Mouse (Mus musculus) forebrain, embryonic 14.5 days (tissue): ENCODE results near the gene B130006D01Rik. TPM values are rescaled to one million over a fixed set of nuclear protein-coding genes. Genes with fewer than 3 reads are reported as not detected.

Source experiments
- ATAC-seq: fragments of 200-750 bp; cut with Nextera tagmentation; 2 replicates; pipeline ENCODE4 v1.8.0; 2017; ENCODE audit warnings: mild to moderate bottlenecking, moderate library complexity
- DNase-seq: peaks from one replicate; pipeline ENCODE4 v3.0.0-alpha.2; 2015; ENCODE audit warnings: low spot score
- H3K27ac ChIP-seq: fragments of 300-500 bp; sonication (generic); 2 replicates; pipeline ENCODE4 v1.5.1; 2014; ENCODE audit warnings: low read depth, mild to moderate bottlenecking, control low read depth, low read length, moderate library complexity
- H3K27me3 ChIP-seq: fragments of 300-500 bp; sonication (generic); replicated peaks from 2 replicates; pipeline ENCODE4 v1.6.1; 2014; ENCODE audit warnings: low read length, control low read depth, mixed read lengths; ENCODE audit not compliant: control insufficient read depth, insufficient read depth
- H3K36me3 ChIP-seq: fragments of 300-500 bp; sonication (generic); 2 replicates; pipeline ENCODE4 v1.6.1; 2014; ENCODE audit warnings: low read length, control low read depth; ENCODE audit not compliant: control insufficient read depth, insufficient read depth
- H3K4me1 ChIP-seq: fragments of 300-500 bp; sonication (generic); 2 replicates; pipeline ENCODE4 v1.6.1; 2014; ENCODE audit warnings: antibody characterized with exemption, low read length, control low read depth; ENCODE audit not compliant: control insufficient read depth, insufficient read depth
- H3K4me2 ChIP-seq: fragments of 300-500 bp; sonication (generic); 2 replicates; pipeline ENCODE4 v1.6.1; 2014; ENCODE audit warnings: mild to moderate bottlenecking, control low read depth, low read length
- H3K4me3 ChIP-seq: fragments of 300-500 bp; sonication (generic); 2 replicates; pipeline ENCODE4 v1.5.1; 2014; ENCODE audit warnings: low read depth, low read length, control low read depth
- H3K9ac ChIP-seq: fragments of 300-500 bp; sonication (generic); 2 replicates; pipeline ENCODE4 v1.6.1; 2014; ENCODE audit warnings: mild to moderate bottlenecking, low read length, control low read depth, moderate library complexity
- H3K9me3 ChIP-seq: fragments of 300-500 bp; sonication (generic); replicated peaks from 2 replicates; pipeline ENCODE4 v1.6.1; 2016; ENCODE audit warnings: low read length, control low read depth, mixed read lengths; ENCODE audit not compliant: control insufficient read depth
- WGBS: fragments of 180-500 bp; shearing (Covaris S2); extraction: QIAGEN DNeasy Blood & Tissue Kit; methylation state at CpG from one replicate; pipeline ENCODE4 v1.1.7; 2014; 5-methylcytosine and 5-hydroxymethylcytosine counted together
- polyA plus RNA-seq: library from polyadenylated mRNA; unstranded; fragments of >200 nt; fragmentation: Nextera tagmentation; extraction: Ambion mirVana; gene quantifications from 2 replicates; pipeline ENCODE4 v1.2.1, GENCODE M21; 2014

The B130006D01Rik gene
- polyA plus RNA-seq, 1 experiment from 2014 or later = 0.43 TPM

DNA sequence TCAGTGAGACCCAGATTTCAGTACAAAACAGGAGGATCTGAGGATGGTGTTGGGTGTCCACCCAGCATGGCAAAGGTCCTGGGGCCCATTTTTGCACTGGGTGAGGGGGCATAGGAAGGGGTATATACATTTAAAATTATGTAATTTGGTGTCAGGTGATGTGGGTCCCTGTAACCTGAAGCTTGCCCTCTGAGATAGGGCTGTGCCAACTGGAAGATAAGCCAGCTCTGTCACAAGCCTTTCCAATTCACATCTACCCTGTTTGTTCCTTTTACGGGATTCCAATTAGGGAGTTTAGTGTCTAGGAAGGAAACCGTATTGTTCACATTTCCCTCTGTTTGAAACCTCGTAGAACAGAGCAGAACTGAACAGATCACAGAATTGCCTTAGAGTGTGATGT, 49.9 kb downstream of the B130006D01Rik start:
- no peak overlapping the region for H3K4me2 ChIP-seq
- DNase-seq (no peak), ATAC-seq (no peak)
- H3K27ac ChIP-seq = no peak overlapping the region
- no peaks in the 10 kb centered on the region for H3K9me3 ChIP-seq
- H3K36me3 ChIP-seq = peaks cover 20% of the 10 kb centered on the region
- no peak overlapping the region for H3K4me3 ChIP-seq
- no peaks in the 10 kb centered on the region for H3K4me1 ChIP-seq
- no peaks in the 10 kb centered on the region for H3K27me3 ChIP-seq
- WGBS = 75% methylated on average over 3 of the region's 3 CpGs
- H3K9ac ChIP-seq = no peak overlapping the region

Other genes with a start within 250 kb of the B130006D01Rik start
- gene Nxph3, start 209.0 kb upstream of the B130006D01Rik start, polyA plus RNA-seq = 7.8 and 10.3 TPM in 2 replicates
- 5.0 and 7.8 TPM in 2 replicates for gene Ngfr, start 135.9 kb upstream of the B130006D01Rik start, polyA plus RNA-seq
- 215 and 222 TPM in 2 replicates for gene Phb, start 56.6 kb upstream of the B130006D01Rik start, polyA plus RNA-seq
- 11.7 and 13.2 TPM in 2 replicates for gene Zfp652, start 10.9 kb upstream of the B130006D01Rik start, polyA plus RNA-seq
- not detected in 2 replicates for gene Phospho1, start 100.9 kb downstream of the B130006D01Rik start, polyA plus RNA-seq
- 2.1 and 2.7 TPM in 2 replicates for gene Gngt2, start 113.6 kb downstream of the B130006D01Rik start, polyA plus RNA-seq
- 0.50 and 1.1 TPM in 2 replicates for gene Abi3, start 118.9 kb downstream of the B130006D01Rik start, polyA plus RNA-seq
- not detected in 2 replicates for gene B4galnt2, start 191.3 kb downstream of the B130006D01Rik start, polyA plus RNA-seq